ENCODE assay signal across 18 mouse cellular contexts in the genomic region with DNA sequence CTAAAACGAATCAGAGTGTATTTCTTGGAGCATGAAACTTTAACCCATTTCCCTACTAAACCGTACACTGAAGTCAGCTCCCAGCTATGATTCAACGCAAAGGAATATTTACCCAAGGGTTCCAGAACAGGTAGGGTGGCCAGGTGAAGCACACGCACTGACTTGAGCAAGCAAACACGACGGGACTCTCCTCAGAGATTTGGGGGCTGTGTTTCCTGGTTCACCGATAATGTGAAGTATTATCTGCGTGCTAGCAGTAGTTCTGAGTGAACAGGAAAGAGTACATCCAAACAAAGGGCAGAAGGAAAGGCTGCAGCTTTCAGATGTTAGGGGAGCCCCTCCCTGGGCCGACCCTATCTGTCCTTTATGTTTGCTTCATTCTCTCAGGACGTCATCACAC. TPM values are rescaled to one million over a fixed set of nuclear protein-coding genes. Genes with fewer than 3 reads are reported as not detected.
"Had no signal": no experiment of that assay in that cellular context is flagged by ENCODE, and none has a peak within 500 bp of the region (broad histone marks: within the 10 kb centered on the region; RNA-seq: fewer than 3 reads in every experiment).

No protein-coding gene starts in this region.

- H3K27me3 ChIP-seq: limb, embryonic 13.5 days; liver, embryonic 15.5 days had no signal

- H3K4me3 ChIP-seq: limb, embryonic 13.5 days; liver, embryonic 15.5 days; midbrain, embryonic 13.5 days had no signal

- H3K4me2 ChIP-seq: limb, embryonic 13.5 days; liver, embryonic 15.5 days; lung, embryonic 14.5 days; midbrain, embryonic 13.5 days had no signal

- H3K9ac ChIP-seq: limb, embryonic 13.5 days; liver, embryonic 15.5 days; lung, embryonic 14.5 days; midbrain, embryonic 13.5 days had no signal

- ATAC-seq: midbrain, embryonic 13.5 days had no signal

- H3K9me3 ChIP-seq: limb, embryonic 13.5 days; liver, embryonic 15.5 days; midbrain, embryonic 13.5 days had no signal

- H3K36me3 ChIP-seq: limb, embryonic 13.5 days; liver, embryonic 15.5 days; midbrain, embryonic 13.5 days had no signal

- DNase-seq: kidney, adult 11 months; kidney, adult 9 months; kidney, postnatal 36 days; layer of hippocampus, adult 9-11 months; left cerebral cortex, postnatal 4 days; lung, embryonic 14.5 days; right cerebral cortex, postnatal 14 days; thymus, postnatal 4 days had no signal

- H3K27ac ChIP-seq: kidney, postnatal 0 days; limb, embryonic 13.5 days; liver, embryonic 15.5 days; midbrain, embryonic 13.5 days had no signal

RNA-seq across cellular contexts. Expression of a gene that starts 5.5 kb away (rescaled TPM):
- total RNA-seq: layer of hippocampus, adult 18-20 months; left cerebral cortex, postnatal 4 days; liver, adult 2 months; midbrain, postnatal 0 days had no signal
- polyA plus RNA-seq: limb, embryonic 13.5 days; liver, adult 2 months; liver, embryonic 15.5 days; lung, embryonic 14.5 days; midbrain, embryonic 13.5 days; midbrain, postnatal 0 days; neural tube, embryonic 14.5 days; small intestine, adult 2 months; thymus, postnatal 0 days had no signal
